Mouse (Mus musculus): ENCODE measurements at regions not wholly inside any gene's neighbourhood (a gene's known extent, or its start where the extent isn't known, plus 50 kb on each side); places are given as distances from the start of the nearest gene placed in this dataset.
A peak's percentile ranks its signal among the peaks of the same experiment; 100 is the strongest.
"Not testable (repeated sequence)": the region's sequence is repeated elsewhere in the genome, so short reads cannot be mapped to it uniquely, and the experiment has no call there.

DNA sequence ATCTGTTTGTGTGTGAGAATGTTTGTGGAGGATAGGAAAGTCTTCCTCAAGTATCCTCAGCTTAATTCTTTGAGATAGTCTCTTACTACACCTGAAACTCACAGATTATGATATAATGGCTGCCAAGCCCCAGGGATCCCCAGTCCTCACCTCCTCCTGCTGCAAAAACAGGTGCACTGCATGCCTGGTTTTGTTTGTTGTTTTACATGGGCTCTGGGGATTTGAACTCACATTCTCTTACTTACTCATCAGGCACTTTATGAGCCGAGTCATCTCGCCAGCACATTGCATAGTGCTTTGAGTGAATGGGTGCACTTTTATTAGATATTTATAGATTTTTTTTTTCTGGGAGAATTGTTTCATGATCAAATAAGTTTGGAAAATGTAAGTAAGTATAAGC lies 56.3 kb downstream of the Mterf1b start:
- Histone ChIP-seq H3K4me1 (peaks cover 11% of the 10 kb centered on the region), H3K9ac (no peak overlapping the region), H3K27ac (no peak overlapping the region), H3K27me3 (no peaks in the 10 kb centered on the region), H3K4me2 (no peak overlapping the region), H3K36me3 (no peaks in the 10 kb centered on the region), H3K4me3 (no peak overlapping the region), H3K9me3 (no peaks in the 10 kb centered on the region)
- 79% methylated on average over 2 of the region's 2 CpGs for WGBS
- no peak for ATAC-seq (ENCODE audit: insufficient number of reproducible peaks, insufficient read depth, low FRiP score, low TSS enrichment, low read depth)

DNA sequence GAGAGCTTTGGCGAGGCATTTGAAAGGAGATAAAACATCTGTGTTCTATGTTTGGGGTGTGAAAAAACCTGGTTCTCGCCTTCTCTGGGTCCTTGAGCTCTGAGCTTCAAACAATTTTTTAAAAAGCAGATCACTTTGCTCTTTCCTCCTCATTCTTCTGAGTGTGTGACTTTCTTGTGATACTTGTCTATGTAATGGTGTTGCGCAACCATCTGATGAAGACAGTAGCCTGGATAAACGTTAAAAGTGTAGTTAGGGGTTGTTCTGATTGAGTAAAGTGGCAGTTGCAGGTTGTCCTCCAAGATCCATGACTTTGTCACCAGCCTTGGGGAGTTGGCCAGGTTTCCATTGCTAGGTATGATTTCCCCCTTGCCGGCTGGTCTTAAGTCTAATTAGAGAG lies 62.1 kb downstream of the Mterf1b start:
- H3K27ac ChIP-seq; H3K9me3 ChIP-seq; H3K9ac ChIP-seq; H3K27me3 ChIP-seq; H3K4me2 ChIP-seq; ATAC-seq (ENCODE audit: insufficient number of reproducible peaks, insufficient read depth, low FRiP score, low TSS enrichment, low read depth); H3K4me3 ChIP-seq; H3K36me3 ChIP-seq: not testable (repeated sequence)
- H3K4me1 ChIP-seq = peaks cover 14% of the 10 kb centered on the region
- 85% methylated on average over 5 of the region's 5 CpGs for WGBS

DNA sequence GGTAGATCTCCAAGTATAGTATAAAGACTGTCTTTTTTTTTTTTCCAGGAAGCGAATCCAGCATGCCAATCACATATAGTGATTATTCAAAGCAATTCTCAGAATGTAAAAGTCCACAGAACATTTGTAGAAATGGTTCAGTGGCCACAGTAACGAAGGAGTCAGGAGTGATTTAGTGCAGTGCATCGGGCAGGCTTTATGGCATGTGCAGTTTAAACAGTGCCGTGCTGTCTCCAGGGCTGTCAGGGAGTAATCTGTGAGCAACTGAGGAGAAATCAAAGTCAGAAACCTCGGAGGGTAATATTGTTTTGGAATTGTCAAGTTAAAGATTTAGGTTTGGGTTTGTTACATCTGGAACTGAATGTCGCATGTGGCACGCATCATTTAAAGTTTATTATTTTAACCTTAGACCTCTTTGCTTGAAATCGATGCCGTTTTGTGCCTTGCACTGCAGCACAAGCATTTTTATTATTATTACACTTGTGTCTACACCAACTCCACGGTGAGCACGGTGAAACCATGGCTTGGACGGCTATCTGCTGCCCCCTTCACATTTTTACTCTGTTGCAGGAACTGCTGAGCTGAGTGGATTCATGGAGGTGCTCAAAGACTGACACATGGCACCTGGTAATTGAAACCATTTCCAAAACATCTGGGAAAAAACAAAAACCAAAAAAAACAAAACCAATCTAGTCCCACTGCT lies 65.0 kb downstream of the Mterf1b start:
- Histone ChIP-seq H3K27ac (no peak overlapping the region), H3K36me3 (no peaks in the 10 kb centered on the region), H3K4me1 (peaks cover 14% of the 10 kb centered on the region), H3K27me3 (no peaks in the 10 kb centered on the region), H3K9me3 (no peaks in the 10 kb centered on the region), H3K4me2 (peak overlapping the region; percentile 35), H3K9ac (no peak overlapping the region), H3K4me3 (no peak overlapping the region)
- ATAC-seq (ENCODE audit: insufficient number of reproducible peaks, insufficient read depth, low FRiP score, low TSS enrichment, low read depth) = no peak
- 23% methylated on average over 12 of the region's 12 CpGs for WGBS

DNA sequence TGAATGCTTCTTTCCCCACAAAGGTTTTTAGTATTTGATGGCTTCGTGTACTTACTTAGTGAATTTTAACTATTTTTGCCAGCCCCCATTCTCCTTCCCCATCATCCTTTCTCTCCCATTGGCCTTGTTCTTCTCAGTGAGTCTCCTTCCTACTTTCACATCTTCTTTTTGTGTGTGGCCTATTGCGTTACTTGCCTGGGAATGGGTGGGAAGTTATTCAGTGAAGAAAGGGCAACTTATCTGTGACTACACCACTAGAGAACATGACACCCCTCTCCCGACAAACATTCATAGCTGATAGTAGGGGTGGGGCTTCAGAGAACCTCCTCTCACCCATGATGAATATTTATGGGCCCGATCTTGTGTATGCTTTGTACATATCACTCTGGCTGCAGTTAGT lies 67.1 kb downstream of the Mterf1b start:
- H3K9me3 ChIP-seq = no peaks in the 10 kb centered on the region
- no peak overlapping the region for H3K4me3 ChIP-seq
- no peaks in the 10 kb centered on the region for H3K36me3 ChIP-seq
- no peak overlapping the region for H3K4me2 ChIP-seq
- no peak overlapping the region for H3K27ac ChIP-seq
- no peak for ATAC-seq (ENCODE audit: insufficient number of reproducible peaks, insufficient read depth, low FRiP score, low TSS enrichment, low read depth)
- H3K4me1 ChIP-seq = peaks cover 17% of the 10 kb centered on the region
- no peaks in the 10 kb centered on the region for H3K27me3 ChIP-seq
- no peak overlapping the region for H3K9ac ChIP-seq
- WGBS = 91% methylated on average over 4 of the region's 4 CpGs

DNA sequence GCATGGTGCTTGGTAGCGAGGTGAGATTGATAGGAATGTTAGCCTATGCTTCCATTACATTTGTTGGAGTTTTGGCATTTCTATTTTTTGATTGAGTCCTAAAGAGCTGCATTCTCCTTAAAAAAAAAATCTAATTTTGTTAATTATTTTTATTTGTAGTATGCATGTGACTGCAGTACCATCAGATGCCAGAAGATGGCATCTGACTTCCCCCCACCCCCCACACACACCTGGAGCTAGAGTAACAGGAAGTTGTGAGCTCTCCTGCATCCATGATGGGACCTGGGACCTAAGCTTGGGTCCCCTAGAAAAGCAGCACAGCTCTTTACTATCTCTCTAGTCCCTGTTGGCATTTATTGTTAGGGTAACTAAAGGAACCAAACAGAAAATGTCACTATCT lies 70.5 kb downstream of the Mterf1b start:
- no peak for ATAC-seq (ENCODE audit: insufficient number of reproducible peaks, insufficient read depth, low FRiP score, low TSS enrichment, low read depth)
- WGBS = 95% methylated on average over 1 of the region's 1 CpGs

DNA sequence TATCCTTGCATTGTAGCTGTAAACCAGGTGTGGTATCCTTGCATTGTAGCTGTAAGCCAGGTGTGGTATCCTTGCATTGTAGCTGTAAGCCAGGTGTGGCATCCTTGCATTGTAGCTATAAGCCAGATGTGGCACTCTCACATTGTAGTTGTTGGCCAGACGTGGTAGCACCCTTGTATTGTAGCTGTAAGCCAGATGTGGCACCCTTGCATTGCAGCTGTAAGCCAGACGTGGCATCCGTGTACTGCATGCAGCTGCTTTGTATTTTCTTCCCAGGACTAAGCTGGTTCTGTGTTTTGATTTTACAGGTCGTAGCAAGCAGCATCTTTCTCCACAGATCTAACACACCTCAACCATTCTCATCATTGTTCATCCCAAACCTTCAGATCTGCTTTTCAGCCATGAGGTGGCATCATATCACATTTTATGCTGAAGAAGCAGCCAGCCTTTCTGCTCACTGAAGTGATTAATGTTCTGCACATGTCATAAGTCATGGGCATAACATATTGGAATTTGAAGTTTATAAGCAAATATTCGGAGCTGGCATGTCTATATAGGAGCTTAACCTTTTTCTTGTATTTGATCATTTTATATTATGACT lies 71.5 kb downstream of the Mterf1b start:
- Histone ChIP-seq H3K36me3 (no peaks in the 10 kb centered on the region), H3K9me3 (no peaks in the 10 kb centered on the region), H3K4me3 (no peak overlapping the region), H3K27ac (no peak overlapping the region), H3K9ac (no peak overlapping the region), H3K4me2 (no peak overlapping the region), H3K4me1 (peaks cover 4% of the 10 kb centered on the region; the same call in 1 of the 2 replicates), H3K27me3 (no peaks in the 10 kb centered on the region)
- WGBS = 42% methylated on average over 5 of the region's 5 CpGs
- no peak for ATAC-seq (ENCODE audit: insufficient number of reproducible peaks, insufficient read depth, low FRiP score, low TSS enrichment, low read depth)

More for the DNA sequence above, 70.5 kb downstream of the Mterf1b start:
- no peak overlapping the region for H3K27ac ChIP-seq
- H3K4me2 ChIP-seq = no peak overlapping the region
- no peak overlapping the region for H3K9ac ChIP-seq
- no peak overlapping the region for H3K4me3 ChIP-seq
- no peaks in the 10 kb centered on the region for H3K36me3 ChIP-seq
- no peaks in the 10 kb centered on the region for H3K27me3 ChIP-seq
- H3K9me3 ChIP-seq = no peaks in the 10 kb centered on the region
- H3K4me1 ChIP-seq = peaks cover 10% of the 10 kb centered on the region

DNA sequence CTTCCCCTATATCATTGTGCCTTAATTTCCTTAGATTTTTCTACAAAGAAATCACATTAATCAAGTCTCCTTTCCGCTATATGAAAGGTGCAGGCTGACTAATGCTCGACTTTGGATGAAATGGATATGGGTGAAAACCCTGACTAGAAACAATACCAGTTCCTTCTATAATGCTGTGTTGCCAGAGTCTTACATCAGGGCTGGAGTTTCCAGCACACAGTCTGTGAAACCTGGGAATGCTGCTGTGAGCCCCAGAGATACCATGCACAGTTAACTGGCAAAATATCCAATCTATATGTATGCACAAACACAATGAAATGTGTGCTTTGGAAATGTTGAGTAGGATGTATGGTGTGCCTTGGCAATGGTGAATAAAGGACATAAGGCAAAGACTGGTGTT lies 75.5 kb downstream of the Mterf1b start:
- Histone ChIP-seq H3K27ac (no peak overlapping the region), H3K27me3 (no peaks in the 10 kb centered on the region), H3K9me3 (no peaks in the 10 kb centered on the region), H3K36me3 (no peaks in the 10 kb centered on the region), H3K4me1 (peaks cover 4% of the 10 kb centered on the region; the same call in 1 of the 2 replicates), H3K4me3 (no peak overlapping the region), H3K9ac (no peak overlapping the region), H3K4me2 (no peak overlapping the region)
- 66% methylated on average over 2 of the region's 2 CpGs for WGBS
- ATAC-seq (ENCODE audit: insufficient number of reproducible peaks, insufficient read depth, low FRiP score, low TSS enrichment, low read depth) = no peak

DNA sequence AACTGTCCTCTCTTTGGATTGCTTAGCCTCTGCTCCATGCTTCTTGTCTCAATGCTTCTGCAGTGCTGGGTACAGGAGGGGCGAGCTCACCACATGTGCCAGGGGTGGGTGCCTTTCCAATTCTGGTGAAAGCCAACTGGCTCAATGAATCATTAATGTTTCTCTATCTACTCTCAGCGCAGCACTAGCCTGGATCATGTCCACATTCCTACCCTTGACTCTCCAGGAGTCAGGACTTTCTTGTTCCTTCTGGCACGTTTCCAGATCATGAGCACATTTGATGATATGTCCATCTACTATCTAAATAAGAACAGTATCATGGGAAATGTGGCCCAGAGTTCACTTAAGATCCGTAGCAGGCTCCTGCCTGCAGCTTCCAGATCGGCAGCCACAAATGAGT lies 80.8 kb downstream of the Mterf1b start:
- Histone ChIP-seq H3K9ac (no peak overlapping the region), H3K27me3 (no peaks in the 10 kb centered on the region), H3K9me3 (no peaks in the 10 kb centered on the region), H3K4me1 (no peaks in the 10 kb centered on the region), H3K4me3 (no peak overlapping the region), H3K36me3 (no peaks in the 10 kb centered on the region), H3K27ac (no peak overlapping the region), H3K4me2 (no peak overlapping the region)
- WGBS = 69% methylated on average over 5 of the region's 5 CpGs
- ATAC-seq (ENCODE audit: insufficient number of reproducible peaks, insufficient read depth, low FRiP score, low TSS enrichment, low read depth) = no peak

DNA sequence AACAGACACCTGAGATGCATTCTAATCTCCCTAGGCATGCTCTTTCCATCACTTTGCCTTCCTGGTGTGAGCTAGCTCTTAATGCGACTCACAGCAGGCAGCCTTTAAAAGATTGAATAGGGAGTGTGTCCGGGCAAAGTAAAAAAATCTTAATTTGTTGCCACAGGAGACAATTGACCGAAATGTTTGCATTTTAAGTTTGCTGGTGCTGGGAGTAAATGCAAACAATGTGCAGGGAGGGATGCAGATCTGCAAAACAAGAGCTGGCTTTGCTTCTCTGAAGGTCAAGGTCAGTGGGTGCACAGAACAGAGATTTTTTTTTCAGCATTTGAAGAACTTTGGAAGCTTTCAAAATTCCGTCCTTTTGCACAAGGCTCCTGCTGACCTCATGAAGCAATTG lies 111.4 kb downstream of the Mterf1b start:
- peaks cover 4% of the 10 kb centered on the region; the same call in 1 of the 2 replicates for H3K9me3 ChIP-seq
- H3K4me3 ChIP-seq = no peak overlapping the region
- H3K27me3 ChIP-seq = no peaks in the 10 kb centered on the region
- H3K27ac ChIP-seq = no peak overlapping the region
- H3K4me1 ChIP-seq = no peaks in the 10 kb centered on the region
- H3K9ac ChIP-seq = no peak overlapping the region
- H3K4me2 ChIP-seq = no peak overlapping the region
- ATAC-seq (ENCODE audit: insufficient number of reproducible peaks, insufficient read depth, low FRiP score, low TSS enrichment, low read depth) = no peak
- H3K36me3 ChIP-seq = no peaks in the 10 kb centered on the region
- 16% methylated on average over 4 of the region's 4 CpGs for WGBS

DNA sequence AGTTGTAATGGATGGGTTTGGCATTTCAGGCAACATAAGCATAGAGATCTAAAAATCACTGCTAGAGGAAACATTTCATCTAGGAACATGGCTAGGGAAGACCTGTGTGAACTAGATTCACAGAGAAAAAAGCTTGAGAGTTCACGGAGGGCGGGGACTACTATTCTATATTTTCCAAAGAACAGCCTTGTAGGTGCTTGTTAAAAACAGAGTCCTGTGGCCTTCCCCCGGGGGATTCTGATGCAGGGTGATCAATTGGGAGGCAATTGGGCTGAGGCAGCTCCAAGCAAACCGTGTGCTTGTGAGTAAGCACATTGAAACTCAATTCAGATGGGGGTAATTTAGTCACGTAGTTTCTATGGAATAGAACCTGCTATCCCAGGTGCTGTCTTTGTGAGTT lies 112.0 kb downstream of the Mterf1b start:
- WGBS = 44% methylated on average over 5 of the region's 5 CpGs

DNA sequence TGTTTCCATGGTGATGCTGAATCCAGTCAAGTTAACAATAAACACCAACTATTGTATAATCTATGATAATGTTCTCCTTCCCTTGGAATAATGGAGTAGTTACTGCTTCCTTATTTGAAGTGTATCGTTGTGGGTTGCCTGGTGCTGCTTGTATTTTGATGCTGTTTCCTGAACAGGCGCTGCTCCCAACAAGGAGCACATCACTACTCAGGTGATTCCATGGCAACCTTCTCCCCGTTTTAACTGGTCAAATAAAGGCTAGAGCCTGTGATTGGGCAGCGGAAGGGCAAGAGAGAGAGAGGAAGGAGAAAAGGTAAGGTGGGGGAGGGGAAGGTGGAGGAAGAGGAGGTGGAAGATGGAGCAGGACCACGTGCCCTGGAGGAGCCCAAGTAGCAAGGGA lies 116.3 kb downstream of the Mterf1b start:
- ATAC-seq (ENCODE audit: insufficient number of reproducible peaks, insufficient read depth, low FRiP score, low TSS enrichment, low read depth) = no peak
- no peak overlapping the region for H3K4me3 ChIP-seq
- no peak overlapping the region for H3K27ac ChIP-seq
- no peaks in the 10 kb centered on the region for H3K27me3 ChIP-seq
- H3K9ac ChIP-seq = no peak overlapping the region
- 85% methylated on average over 5 of the region's 5 CpGs for WGBS
- peaks cover 10% of the 10 kb centered on the region for H3K4me1 ChIP-seq
- H3K36me3 ChIP-seq = no peaks in the 10 kb centered on the region
- no peaks in the 10 kb centered on the region for H3K9me3 ChIP-seq
- no peak overlapping the region for H3K4me2 ChIP-seq

More for the DNA sequence above, 112.0 kb downstream of the Mterf1b start:
- no peak overlapping the region for H3K4me2 ChIP-seq
- no peaks in the 10 kb centered on the region for H3K4me1 ChIP-seq
- ATAC-seq (ENCODE audit: insufficient number of reproducible peaks, insufficient read depth, low FRiP score, low TSS enrichment, low read depth) = no peak
- no peak overlapping the region for H3K4me3 ChIP-seq
- peaks cover 4% of the 10 kb centered on the region; the same call in 1 of the 2 replicates for H3K9me3 ChIP-seq
- no peaks in the 10 kb centered on the region for H3K27me3 ChIP-seq
- H3K9ac ChIP-seq = no peak overlapping the region
- H3K36me3 ChIP-seq = no peaks in the 10 kb centered on the region
- H3K27ac ChIP-seq = no peak overlapping the region

DNA sequence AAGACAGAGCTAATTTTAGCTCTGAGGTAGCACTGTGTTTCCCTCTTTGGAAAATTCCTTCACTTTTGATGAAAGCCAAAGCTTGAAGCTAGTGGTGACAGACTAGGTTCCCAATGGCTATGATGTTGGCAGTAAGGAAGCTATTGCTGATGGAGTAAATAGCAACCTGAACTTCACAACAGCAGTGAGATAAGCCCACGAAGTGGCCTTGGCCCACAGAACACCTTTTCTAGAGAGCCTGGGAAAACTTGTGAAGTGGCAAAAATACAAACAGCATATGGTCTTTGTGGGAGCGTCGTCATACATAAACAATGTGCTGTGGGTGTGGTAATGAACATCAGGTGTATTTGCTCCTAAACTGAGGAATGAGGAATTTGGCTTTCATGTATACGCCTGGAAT lies 119.0 kb downstream of the Mterf1b start:
- H3K4me3 ChIP-seq = no peak overlapping the region
- H3K27me3 ChIP-seq = no peaks in the 10 kb centered on the region
- no peaks in the 10 kb centered on the region for H3K36me3 ChIP-seq
- no peak overlapping the region for H3K4me2 ChIP-seq
- peaks cover 10% of the 10 kb centered on the region for H3K4me1 ChIP-seq
- no peak overlapping the region for H3K9ac ChIP-seq
- 25% methylated on average over 4 of the region's 4 CpGs for WGBS
- no peak for ATAC-seq (ENCODE audit: insufficient number of reproducible peaks, insufficient read depth, low FRiP score, low TSS enrichment, low read depth)
- H3K9me3 ChIP-seq = no peaks in the 10 kb centered on the region
- H3K27ac ChIP-seq = no peak overlapping the region; the same call in 1 of the 2 replicates

Data from embryonic facial prominence, embryonic 13.5 days (tissue).